Mouse (Mus musculus) testis, adult 2 months (tissue): ENCODE measurements around the gene Ndufa10.

ENCODE experiments used
- CTCF ChIP-seq: fragments of 200-500 bp; IDR thresholded peaks from 2 replicates; pipeline ENCODE4 v1.5.1; 2012; ENCODE audit warnings: low read depth, mild to moderate bottlenecking, inconsistent platforms, low read length, moderate library complexity; ENCODE audit not compliant: control insufficient read depth, insufficient read depth, insufficient replicate concordance
- POLR2A ChIP-seq: fragments of 200-500 bp; IDR thresholded peaks from 2 replicates; pipeline ENCODE4 v1.6.1; 2012; ENCODE audit warnings: low read depth, mild to moderate bottlenecking, inconsistent platforms, low read length, moderate library complexity; ENCODE audit not compliant: control insufficient read depth

GRCm38 (mm10) chr1:92474066-92474578 lies 462 bp upstream of the Ndufa10 start:
- TF ChIP-seq POLR2A, result no peak
- no peak for TF ChIP-seq CTCF
